Mouse (Mus musculus) cortical plate, adult 2 months (tissue): ENCODE results near the gene App.

Experiments
- CTCF ChIP-seq: fragments of 200-500 bp; IDR thresholded peaks from 2 replicates; pipeline ENCODE4 v1.5.1; 2011; ENCODE audit warnings: mild to moderate bottlenecking, control low read depth, low read length; ENCODE audit not compliant: insufficient read depth; ENCODE audit errors: extremely low read depth
- POLR2A ChIP-seq: fragments of 200-500 bp; IDR thresholded peaks from 2 replicates; pipeline ENCODE4 v1.6.1; 2011; ENCODE audit warnings: mild to moderate bottlenecking, low read length, control low read depth; ENCODE audit not compliant: insufficient read depth; ENCODE audit errors: extremely low read depth

DNA sequence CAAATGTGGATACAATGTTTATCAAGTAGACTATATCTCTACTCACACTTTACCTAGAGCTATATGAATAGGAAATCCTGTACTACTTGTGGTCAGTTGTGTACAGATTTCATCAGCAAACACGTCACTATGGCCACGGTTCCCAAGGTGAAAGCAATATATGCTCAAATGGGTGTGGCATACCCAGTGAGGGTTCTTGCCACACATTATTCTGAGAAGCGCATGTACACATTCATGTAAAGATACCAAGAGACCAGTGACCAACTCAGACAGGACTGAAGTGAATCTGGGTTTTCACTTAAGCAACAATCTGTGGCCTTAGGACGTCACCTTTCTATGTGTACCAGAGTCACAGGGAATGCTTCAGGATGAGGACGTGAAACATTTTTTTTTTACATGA is 41.4 kb downstream of the App start:
- TF ChIP-seq CTCF (no peak), POLR2A (no peak)
